ENCODE assay signal across 24 mouse cellular contexts in genomic region chr12:73523066-73523465, GRCm38 (mm10). TPM values are rescaled to one million over a fixed set of nuclear protein-coding genes. Genes with fewer than 3 reads are reported as not detected.
"Had no signal": no experiment of that assay in that cellular context is flagged by ENCODE, and none has a peak within 500 bp of the region (broad histone marks: within the 10 kb centered on the region; RNA-seq: fewer than 3 reads in every experiment).

No protein-coding gene starts in this region.

- DNase-seq: left cerebral cortex, postnatal 4 days; lung, adult 18-20 months; lung, postnatal 10 days; lung, postnatal 4 days; midbrain, embryonic 14.5 days; right cerebral cortex, adult 18-20 months; right cerebral cortex, postnatal 14 days; right cerebral cortex, postnatal 4 days; thymus, adult 2 months; thymus, postnatal 14 days; thymus, postnatal 4 days had no signal

- H3K36me3 ChIP-seq: limb, embryonic 15.5 days; lung, embryonic 15.5 days; neural tube, embryonic 12.5 days; neural tube, embryonic 15.5 days had no signal

- H3K9ac ChIP-seq: limb, embryonic 15.5 days; liver, embryonic 14.5 days; lung, embryonic 15.5 days; neural tube, embryonic 12.5 days; neural tube, embryonic 15.5 days had no signal

- H3K27me3 ChIP-seq: lung, embryonic 15.5 days; neural tube, embryonic 12.5 days; neural tube, embryonic 15.5 days had no signal

- H3K4me3 ChIP-seq: limb, embryonic 15.5 days; lung, embryonic 15.5 days; neural tube, embryonic 12.5 days; neural tube, embryonic 15.5 days had no signal

- H3K9me3 ChIP-seq: limb, embryonic 15.5 days; lung, embryonic 15.5 days; neural tube, embryonic 12.5 days; neural tube, embryonic 15.5 days had no signal

- H3K4me2 ChIP-seq: limb, embryonic 15.5 days; liver, embryonic 11.5 days; lung, embryonic 15.5 days; midbrain, embryonic 11.5 days; neural tube, embryonic 12.5 days; neural tube, embryonic 15.5 days had no signal

- ATAC-seq: hindbrain, postnatal 0 days; inflammation-experienced regulatory T-cells, adult 6 months; intestine, embryonic 16.5 days had no signal

- H3K27ac ChIP-seq: hindbrain, postnatal 0 days; limb, embryonic 15.5 days; liver, embryonic 14.5 days; lung, embryonic 15.5 days; neural tube, embryonic 12.5 days; neural tube, embryonic 15.5 days; stomach, postnatal 0 days had no signal

RNA-seq across cellular contexts. Expression of gene Tmem30b, which starts 23.1 kb away (rescaled TPM):
- total RNA-seq: megakaryocyte progenitor cell, adult 5-6 weeks; megakaryocyte-erythroid progenitor cell, adult 5-6 weeks had no signal
